Mouse (Mus musculus) kidney, adult 10 weeks (tissue): Measurements from ENCODE around the gene Zfp326. TPM values are rescaled to one million over a fixed set of nuclear protein-coding genes. Genes with fewer than 3 reads are reported as not detected.

ENCODE experiments used
- polyA plus RNA-seq: library from polyadenylated mRNA; stranded (reverse); fragments of 350-450 nt; fragmentation: Illumina TruSeq; extraction: RNeasy Lipid Tissue Mini Kit (QIAGEN cat#74804); gene quantifications from one replicate; pipeline ENCODE4 v1.2.3, GENCODE M21; 2014; ENCODE audit warnings: low read depth, low replicate concordance

Zfp326 gene
- polyA plus RNA-seq: 60.7 TPM

DNA sequence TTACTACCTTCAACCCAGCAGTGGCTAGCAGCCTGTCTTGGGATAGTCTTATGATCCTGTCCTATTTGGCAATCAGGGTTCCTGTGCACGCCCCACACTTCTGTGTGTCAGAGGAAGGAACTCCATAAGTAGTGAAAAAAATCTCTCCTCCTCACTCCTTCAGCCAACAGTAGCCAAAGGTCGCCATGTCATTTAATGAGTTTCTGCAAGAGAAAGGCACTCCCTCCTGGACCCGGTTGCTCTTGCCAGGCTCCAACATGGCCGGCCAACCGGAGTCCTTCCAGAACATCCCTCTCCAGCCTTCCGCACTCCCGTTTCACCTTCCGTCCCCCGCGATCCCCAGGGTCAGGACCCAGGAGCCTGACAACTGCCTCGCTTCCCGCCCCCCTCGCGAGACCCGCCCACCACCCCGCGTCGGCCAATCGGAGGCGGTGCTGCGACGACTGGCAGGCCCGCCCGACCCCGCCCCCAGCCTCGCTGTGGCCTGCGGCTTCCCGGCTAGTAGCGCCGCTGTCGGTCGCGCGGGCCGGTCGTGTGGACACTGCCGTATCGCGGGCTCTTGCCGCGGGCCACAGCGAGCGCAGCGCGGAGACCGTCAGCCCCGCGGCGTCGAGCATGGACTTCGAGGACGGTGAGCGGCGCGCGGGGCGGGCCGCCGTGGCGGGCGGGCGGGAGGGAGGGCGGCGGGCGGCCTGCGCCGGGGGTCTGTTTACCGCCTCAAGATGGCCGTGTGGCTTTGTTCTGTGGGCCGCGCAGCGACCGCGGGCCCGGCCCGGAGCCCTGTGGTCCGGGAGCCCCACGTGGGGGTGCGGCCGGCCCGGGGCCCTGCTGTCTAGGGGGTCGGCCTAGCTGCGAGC lies at the start of gene Zfp326:
Zfp326 (plus strand) TSS at position 498 of the 857 bp plus-strand sequence.

Other genes starting within 250 kb of the Zfp326 start
- 62.4 TPM for gene Lrrc8d, start 176.6 kb upstream of the Zfp326 start, polyA plus RNA-seq